Mouse (Mus musculus) MEL (cell line): Measurements from ENCODE around the gene Cers5.

ENCODE experiments used
- CHD2 ChIP-seq: IDR thresholded peaks from 2 replicates; pipeline ENCODE4 v1.6.1; 2011; ENCODE audit warnings: low read length, improper control_type of control experiment
- CTCF ChIP-seq, 3 experiments: IDR thresholded peaks in 2 of 3; conservative IDR thresholded peaks in 1 of 3; 2 replicates each; pipeline ENCODE4 v1.5.1; 2011 to 2012; ENCODE audit warnings: low read length in 3 of 3, low read depth in 2 of 3, mild to moderate bottlenecking in 2 of 3, improper control_type of control experiment in 1 of 3, inconsistent platforms in 1 of 3, mixed read lengths in 1 of 3, moderate library complexity in 1 of 3; ENCODE audit not compliant: control insufficient read depth in 1 of 3, insufficient read depth in 1 of 3, poor library complexity in 1 of 3, severe bottlenecking in 1 of 3
- EP300 ChIP-seq, 2 experiments: IDR thresholded peaks; 2 replicates each; pipeline ENCODE4 v1.6.1; 2011; ENCODE audit warnings: improper control_type of control experiment in 2 of 2, low read length in 2 of 2, low read depth in 1 of 2, mild to moderate bottlenecking in 1 of 2
- GATA1 ChIP-seq: IDR thresholded peaks from 2 replicates; pipeline ENCODE4 v1.6.1; 2011; ENCODE audit warnings: low read depth, low read length, improper control_type of control experiment
- MAX ChIP-seq: IDR thresholded peaks from 2 replicates; pipeline ENCODE4 v1.6.1; 2011; ENCODE audit warnings: low read length, improper control_type of control experiment
- MAZ ChIP-seq: IDR thresholded peaks from 2 replicates; pipeline ENCODE4 v1.6.1; 2012; ENCODE audit warnings: low read depth, mild to moderate bottlenecking, inconsistent platforms, low read length, improper control_type of control experiment
- NELFE ChIP-seq: IDR thresholded peaks from 2 replicates; pipeline ENCODE4 v1.6.1; 2011; ENCODE audit warnings: low read depth, low read length, improper control_type of control experiment
- NRF1 ChIP-seq: IDR thresholded peaks from 2 replicates; pipeline ENCODE4 v1.6.1; 2014; ENCODE audit warnings: low read depth, mild to moderate bottlenecking, inconsistent platforms, low read length, improper control_type of control experiment, moderate library complexity; ENCODE audit not compliant: poor library complexity, insufficient read depth, severe bottlenecking
- POLR2A ChIP-seq, 2 experiments: IDR thresholded peaks; 2 replicates each; pipeline ENCODE4 v1.6.1; 2011 to 2012; ENCODE audit warnings: low read length in 2 of 2, mild to moderate bottlenecking in 2 of 2, control low read depth in 1 of 2, improper control_type of control experiment in 1 of 2, low read depth in 1 of 2, moderate library complexity in 1 of 2; ENCODE audit not compliant: control insufficient read depth in 1 of 2, insufficient read depth in 1 of 2, poor library complexity in 1 of 2
- POLR2AphosphoS2 ChIP-seq: IDR thresholded peaks from 2 replicates; pipeline ENCODE4 v1.6.1; 2011; ENCODE audit warnings: low read length, improper control_type of control experiment
- RAD21 ChIP-seq: IDR thresholded peaks from 2 replicates; pipeline ENCODE4 v1.6.1; 2011; ENCODE audit warnings: mild to moderate bottlenecking, low read depth, low read length, improper control_type of control experiment
- USF1 ChIP-seq: IDR thresholded peaks from 2 replicates; pipeline ENCODE4 v1.6.1; 2014; ENCODE audit warnings: low read depth, mild to moderate bottlenecking, inconsistent platforms, low read length, improper control_type of control experiment, moderate library complexity
- ZMIZ1 ChIP-seq: IDR thresholded peaks from 2 replicates; pipeline ENCODE4 v1.6.1; 2012; ENCODE audit warnings: low read depth, mild to moderate bottlenecking, inconsistent platforms, low read length, improper control_type of control experiment, moderate library complexity

DNA sequence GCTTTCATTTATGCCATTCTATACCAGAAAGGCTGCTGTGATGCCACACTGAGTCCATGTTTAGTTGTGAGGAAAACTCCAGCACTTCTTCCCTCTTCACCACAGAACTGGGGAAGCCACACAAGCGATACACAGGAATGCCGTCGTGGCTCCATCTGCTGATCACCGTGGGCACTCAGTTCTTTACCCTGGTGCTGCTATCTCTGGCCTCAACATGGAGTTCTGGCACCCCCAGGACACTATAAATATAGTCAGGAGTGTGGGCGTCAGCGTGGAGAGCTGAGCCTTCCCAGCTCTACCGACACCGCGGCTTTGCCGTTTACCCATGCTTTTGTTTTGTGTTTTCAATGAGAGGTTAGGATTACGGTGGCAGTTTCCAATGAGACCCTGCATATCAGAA, 36.0 kb downstream of the Cers5 start:
- TF ChIP-seq CTCF (IDR thresholded peaks at IDR 0.05 in 2 of 3, conservative IDR thresholded peaks at IDR 0.05 in 1 of 3; ENCODE audit: control insufficient read depth in 1 of 3, insufficient read depth in 1 of 3, low read depth in 2 of 3, low read length in 3 of 3, poor library complexity in 1 of 3, severe bottlenecking in 1 of 3) (no peak), NRF1 (no peak), EP300 (IDR thresholded peaks at IDR 0.05; ENCODE audit: low read depth in 1 of 2, low read length in 2 of 2) (no peak), MAZ (no peak), USF1 (no peak), POLR2A (IDR thresholded peaks at IDR 0.05; ENCODE audit: control insufficient read depth in 1 of 2, insufficient read depth in 1 of 2, low read depth in 1 of 2, low read length in 2 of 2, poor library complexity in 1 of 2) (no peak), GATA1 (no peak), ZMIZ1 (no peak), NELFE (no peak), RAD21 (no peak), MAX (no peak), CHD2 (no peak), POLR2AphosphoS2 (no peak)
